Mouse (Mus musculus) liver, embryonic 15.5 days (tissue): Measurements from ENCODE around the gene Olfr872. TPM values are rescaled to one million over a fixed set of nuclear protein-coding genes. Genes with fewer than 3 reads are reported as not detected.

Experiments
- polyA plus RNA-seq: library from polyadenylated mRNA; unstranded; fragments of >200 nt; fragmentation: Nextera tagmentation; extraction: Ambion mirVana; gene quantifications from 2 replicates; pipeline ENCODE4 v1.2.1, GENCODE M21; 2015

The Olfr872 gene
- polyA plus RNA-seq, 1 experiment from 2014 or later, result not detected

Other genes with a start within 250 kb of the Olfr872 start
- not detected in 2 replicates for gene Olfr866, start 209.1 kb upstream of the Olfr872 start, polyA plus RNA-seq
- not detected in 2 replicates for gene Olfr867, start 179.6 kb upstream of the Olfr872 start, polyA plus RNA-seq
- not detected in 2 replicates for gene Olfr868, start 138.5 kb upstream of the Olfr872 start, polyA plus RNA-seq
- gene Olfr869, start 108.1 kb upstream of the Olfr872 start, polyA plus RNA-seq, result not detected in 2 replicates
- not detected in 2 replicates for gene Olfr870, start 63.1 kb upstream of the Olfr872 start, polyA plus RNA-seq
- not detected in 2 replicates for gene Olfr871, start 24.9 kb upstream of the Olfr872 start, polyA plus RNA-seq
- not detected in 2 replicates for gene Olfr39, start 45.2 kb downstream of the Olfr872 start, polyA plus RNA-seq
- gene Olfr873, start 61.4 kb downstream of the Olfr872 start, polyA plus RNA-seq, result not detected in 2 replicates
- not detected in 2 replicates for gene Olfr18, start 99.0 kb downstream of the Olfr872 start, polyA plus RNA-seq
- 9.4 and 10.1 TPM in 2 replicates for gene Zfp560, start 148.1 kb downstream of the Olfr872 start, polyA plus RNA-seq
- gene Zfp26, start 223.0 kb downstream of the Olfr872 start, polyA plus RNA-seq, result 3.0 and 3.7 TPM in 2 replicates